Mouse (Mus musculus) small intestine, adult 2 months (tissue): Measurements from ENCODE around the gene Extl1. TPM values are rescaled to one million over a fixed set of nuclear protein-coding genes. Genes with fewer than 3 reads are reported as not detected.

ENCODE experiments used
- H3K27ac ChIP-seq: fragments of 200-500 bp; 2 replicates; pipeline ENCODE4 v1.5.1; 2012; ENCODE audit warnings: low read depth, low read length, control low read depth, inconsistent platforms; ENCODE audit not compliant: insufficient read depth
- H3K27me3 ChIP-seq: fragments of 200-500 bp; 2 replicates; pipeline ENCODE4 v1.6.1; 2012; ENCODE audit warnings: mild to moderate bottlenecking, moderate library complexity, low read length, inconsistent platforms; ENCODE audit not compliant: control insufficient read depth, insufficient read depth
- H3K36me3 ChIP-seq: fragments of 200-500 bp; 2 replicates; pipeline ENCODE4 v1.6.1; 2012; ENCODE audit warnings: mild to moderate bottlenecking, low read length, control low read depth, inconsistent platforms; ENCODE audit not compliant: control insufficient read depth, insufficient read depth
- H3K4me1 ChIP-seq: fragments of 200-500 bp; 2 replicates; pipeline ENCODE4 v1.6.1; 2012; ENCODE audit warnings: low read length, inconsistent platforms, mixed read lengths; ENCODE audit not compliant: control insufficient read depth, insufficient read depth, insufficient read length
- H3K4me3 ChIP-seq: fragments of 200-500 bp; 2 replicates; pipeline ENCODE4 v1.5.1; 2012; ENCODE audit warnings: low read depth, mild to moderate bottlenecking, control low read depth, inconsistent platforms, low read length, moderate library complexity
- CTCF ChIP-seq: fragments of 200-500 bp; IDR thresholded peaks from 2 replicates; pipeline ENCODE4 v1.5.1; 2012; ENCODE audit warnings: low read depth, mild to moderate bottlenecking, control low read depth, inconsistent platforms, low read length, moderate library complexity, mixed read lengths; ENCODE audit not compliant: insufficient replicate concordance, insufficient read length; ENCODE audit errors: extremely low read depth
- POLR2A ChIP-seq: fragments of 200-500 bp; IDR thresholded peaks from 2 replicates; pipeline ENCODE4 v1.6.1; 2012; ENCODE audit warnings: low read depth, mild to moderate bottlenecking, control low read depth, inconsistent platforms, low read length, moderate library complexity
- WGBS: fragments of 180-500 bp; shearing (Covaris S2); methylation state at CpG from one replicate; pipeline ENCODE4 v1.1.7; 2018; 5-methylcytosine and 5-hydroxymethylcytosine counted together
- polyA plus RNA-seq: library from polyadenylated mRNA; depleted of rRNA; stranded (reverse); fragments of >200 nt; gene quantifications from 2 replicates; pipeline ENCODE4 v1.2.3, GENCODE M21; 2012

Extl1 gene
- polyA plus RNA-seq, 1 experiment, result 1.5 TPM

- no peak for TF ChIP-seq CTCF
- TF ChIP-seq POLR2A, result no peak
These were observed 14.1 kb upstream of the Extl1 start for GRCm38 (mm10) chr4:134397732-134398131.

DNA sequence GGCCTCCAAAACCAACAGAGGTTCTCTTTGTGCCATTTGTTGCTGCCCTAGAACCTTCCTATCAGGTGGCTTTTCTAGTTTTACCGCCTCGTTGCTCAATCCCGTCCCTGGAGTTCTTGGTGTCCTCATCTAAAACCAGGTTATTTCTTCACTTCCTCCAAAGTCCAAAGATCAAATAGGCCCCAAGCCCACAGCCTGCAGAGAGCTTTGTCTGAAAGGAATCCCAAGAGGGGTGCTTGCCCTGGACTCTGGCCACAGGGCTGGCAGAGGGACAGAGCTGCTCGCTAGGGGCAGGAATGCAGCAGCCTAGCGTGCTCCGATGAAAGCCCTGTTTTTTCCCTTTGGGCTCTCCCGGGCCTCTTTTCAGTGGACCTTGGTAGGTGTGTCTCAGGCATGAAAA, 13.5 kb upstream of the Extl1 start:
- Histone ChIP-seq H3K27me3 (no peaks in the 10 kb centered on the region), H3K4me3 (peak overlapping the region; percentile 40), H3K36me3 (no peaks in the 10 kb centered on the region), H3K27ac (peak overlapping the region; percentile 79), H3K4me1 (peaks cover 14% of the 10 kb centered on the region)
- 7% methylated on average over 7 of the region's 7 CpGs for WGBS
- TF ChIP-seq POLR2A (no peak), CTCF (no peak; the same call in 1 of the 2 replicates)

More at GRCm38 (mm10) chr4:134397732-134398131, 14.1 kb upstream of the Extl1 start:
- no peaks in the 10 kb centered on the region for H3K36me3 ChIP-seq
- peaks cover 20% of the 10 kb centered on the region for H3K4me1 ChIP-seq
- H3K27me3 ChIP-seq, result no peaks in the 10 kb centered on the region
- 68% methylated on average over 9 of the region's 9 CpGs for WGBS
- H3K27ac ChIP-seq, result no peak overlapping the region
- no peak overlapping the region for H3K4me3 ChIP-seq

- Histone ChIP-seq H3K27me3 (no peaks in the 10 kb centered on the region), H3K27ac (peak within 1 kb of the TSS; percentile 98), H3K36me3 (no peaks in the 10 kb centered on the region), H3K4me3 (peak within 1 kb of the TSS; percentile 69), H3K4me1 (peaks cover 8% of the 10 kb centered on the region)
- 1% methylated on average over 31 of the region's 31 CpGs for WGBS
- peak; percentile 98 for TF ChIP-seq CTCF
- no peak for TF ChIP-seq POLR2A
These were observed 12.6 kb upstream of the Extl1 start, which contains the start of gene Pafah2 for GRCm38 (mm10) chr4:134395977-134396825. Pafah2 (plus strand) TSS chr4:134396320.

GRCm38 (mm10) chr4:134395142-134395541, 11.5 kb upstream of the Extl1 start:
- no peaks in the 10 kb centered on the region for H3K27me3 ChIP-seq
- H3K4me3 ChIP-seq, result no peak overlapping the region
- H3K36me3 ChIP-seq, result no peaks in the 10 kb centered on the region
- peaks cover 5% of the 10 kb centered on the region; the same call in 1 of the 2 replicates for H3K4me1 ChIP-seq
- H3K27ac ChIP-seq, result no peak overlapping the region
- WGBS, result 87% methylated on average over 7 of the region's 7 CpGs
- no peak for TF ChIP-seq CTCF
- TF ChIP-seq POLR2A, result no peak

DNA sequence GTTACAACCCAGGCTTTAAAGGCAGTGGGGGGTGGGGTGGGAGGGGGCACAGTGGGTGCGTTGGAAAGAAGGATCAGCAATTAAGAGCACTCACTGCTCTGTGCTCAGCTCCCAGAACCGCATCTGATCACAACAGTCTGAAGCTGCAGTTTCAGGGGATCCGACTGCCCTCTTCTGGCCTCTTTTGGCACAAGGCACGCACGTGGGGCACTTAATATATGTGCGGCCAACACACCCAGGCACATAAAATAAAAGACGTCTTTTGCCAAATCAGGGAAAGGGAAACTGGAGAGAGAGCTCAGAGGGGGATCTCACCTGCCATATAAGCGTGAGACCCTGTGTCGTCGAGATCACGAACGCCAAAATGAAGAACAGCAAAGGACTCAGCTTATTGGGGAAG, 9.4 kb upstream of the Extl1 start:
- no peaks in the 10 kb centered on the region for H3K27me3 ChIP-seq
- no peak for TF ChIP-seq POLR2A
- TF ChIP-seq CTCF, result no peak
- peaks cover 4% of the 10 kb centered on the region; the same call in 1 of the 2 replicates for H3K4me1 ChIP-seq
- 29% methylated on average over 12 of the region's 12 CpGs for WGBS
- no peak overlapping the region for H3K4me3 ChIP-seq
- H3K36me3 ChIP-seq, result no peaks in the 10 kb centered on the region
- no peak overlapping the region for H3K27ac ChIP-seq

GRCm38 (mm10) chr4:134392595-134392994, 8.9 kb upstream of the Extl1 start:
- Histone ChIP-seq H3K27ac (no peak overlapping the region), H3K4me3 (no peak overlapping the region), H3K36me3 (no peaks in the 10 kb centered on the region), H3K4me1 (no peaks in the 10 kb centered on the region), H3K27me3 (no peaks in the 10 kb centered on the region)
- WGBS, result 37% methylated on average over 8 of the region's 8 CpGs
- TF ChIP-seq POLR2A, result no peak
- TF ChIP-seq CTCF, result no peak

- no peak overlapping the region for H3K27ac ChIP-seq
- 83% methylated on average over 1 of the region's 1 CpGs for WGBS
- no peaks in the 10 kb centered on the region for H3K36me3 ChIP-seq
- no peak overlapping the region for H3K4me3 ChIP-seq
- H3K27me3 ChIP-seq, result no peaks in the 10 kb centered on the region
- H3K4me1 ChIP-seq, result 0 out of 2 replicates have a peak, but pooled peaks cover 2% of the 10 kb centered on the region
- no peak for TF ChIP-seq POLR2A
- no peak for TF ChIP-seq CTCF
These were observed 8.0 kb upstream of the Extl1 start for GRCm38 (mm10) chr4:134391636-134392035.
